Mouse (Mus musculus): ENCODE measurements around the gene Golga4.

DNA sequence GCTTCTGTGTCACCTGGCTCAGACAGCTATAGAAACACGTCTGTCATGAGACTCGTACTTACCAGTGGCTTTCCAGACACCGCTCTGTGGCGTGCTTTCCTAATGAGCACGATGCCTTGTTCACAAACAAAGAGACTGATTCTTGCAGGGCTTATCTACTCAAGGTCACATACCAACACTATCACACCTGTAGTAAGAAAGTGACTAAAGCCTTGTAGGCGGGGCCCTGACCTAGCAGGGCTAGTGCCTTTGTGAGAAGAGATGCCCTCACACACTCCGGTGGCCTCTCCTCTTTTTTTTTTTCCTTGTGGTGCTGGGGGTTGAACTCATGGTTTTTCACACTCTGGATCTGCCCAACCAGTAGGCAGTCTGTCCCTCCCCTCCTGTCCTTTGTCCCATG is 90.7 kb downstream of the Golga4 start:
- TF ChIP-seq CTCF (IDR thresholded peaks at IDR 0.05; ENCODE audit: extremely low read depth, insufficient read depth, insufficient read length, insufficient replicate concordance) (no peak), POLR2A (IDR thresholded peaks at IDR 0.05; ENCODE audit: low read depth, low read length) (no peak)

Measured in spleen, adult 2 months (tissue).